Mouse (Mus musculus): Measurements from ENCODE around the gene Wfs1.
"Not testable (repeated sequence)": the region's sequence is repeated elsewhere in the genome, so short reads cannot be mapped to it uniquely, and the experiment has no call there.

Gene Wfs1

GRCm38 (mm10) chr5:36988781-36989624 is at the start of gene Wfs1:
TSS of gene Wfs1 (minus strand) at chr5:36989205.
- peak; percentile 98 for DNase-seq (ENCODE audit: low spot score)

GRCm38 (mm10) chr5:37036884-37037283 is 47.9 kb upstream of the Wfs1 start:
- DNase-seq (ENCODE audit: low spot score), result no peak

GRCm38 (mm10) chr5:37035896-37036295 is 46.9 kb upstream of the Wfs1 start:
- no peak for DNase-seq (ENCODE audit: low spot score)

GRCm38 (mm10) chr5:37035192-37035591 is 46.2 kb upstream of the Wfs1 start:
- DNase-seq (ENCODE audit: low spot score), result no peak

GRCm38 (mm10) chr5:37030753-37031152 is 41.7 kb upstream of the Wfs1 start:
- DNase-seq (ENCODE audit: low spot score), result no peak

DNA sequence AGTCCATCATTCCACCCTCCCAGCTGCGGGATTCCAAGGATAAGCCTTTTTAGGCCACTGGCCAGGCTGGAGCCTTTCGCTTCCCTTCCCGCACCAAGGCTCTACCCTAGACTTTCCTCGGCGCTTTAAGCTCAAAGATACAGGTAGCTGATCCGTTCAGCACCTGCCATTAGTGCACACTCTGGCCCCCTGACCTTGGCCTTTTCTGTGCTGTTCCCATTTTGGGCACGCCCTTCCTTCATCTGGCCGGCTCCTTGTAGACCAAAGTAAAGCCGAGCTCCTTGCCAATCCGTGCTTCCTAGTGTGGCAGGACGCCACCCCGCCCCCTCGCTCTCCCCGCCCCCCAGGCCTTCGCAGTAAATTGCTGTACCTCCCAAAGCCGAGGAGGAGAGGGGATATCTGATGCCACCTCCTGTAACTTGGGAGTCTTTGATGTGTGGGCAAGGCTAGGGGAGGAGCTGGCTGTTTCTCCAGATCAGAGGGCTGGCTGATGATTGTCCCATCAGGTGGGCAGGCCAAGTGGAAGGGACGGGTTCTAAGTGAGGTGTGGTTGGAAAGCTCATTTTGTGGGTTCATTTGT is 40.4 kb upstream of the Wfs1 start:
- DNase-seq (ENCODE audit: low spot score), result no peak

DNA sequence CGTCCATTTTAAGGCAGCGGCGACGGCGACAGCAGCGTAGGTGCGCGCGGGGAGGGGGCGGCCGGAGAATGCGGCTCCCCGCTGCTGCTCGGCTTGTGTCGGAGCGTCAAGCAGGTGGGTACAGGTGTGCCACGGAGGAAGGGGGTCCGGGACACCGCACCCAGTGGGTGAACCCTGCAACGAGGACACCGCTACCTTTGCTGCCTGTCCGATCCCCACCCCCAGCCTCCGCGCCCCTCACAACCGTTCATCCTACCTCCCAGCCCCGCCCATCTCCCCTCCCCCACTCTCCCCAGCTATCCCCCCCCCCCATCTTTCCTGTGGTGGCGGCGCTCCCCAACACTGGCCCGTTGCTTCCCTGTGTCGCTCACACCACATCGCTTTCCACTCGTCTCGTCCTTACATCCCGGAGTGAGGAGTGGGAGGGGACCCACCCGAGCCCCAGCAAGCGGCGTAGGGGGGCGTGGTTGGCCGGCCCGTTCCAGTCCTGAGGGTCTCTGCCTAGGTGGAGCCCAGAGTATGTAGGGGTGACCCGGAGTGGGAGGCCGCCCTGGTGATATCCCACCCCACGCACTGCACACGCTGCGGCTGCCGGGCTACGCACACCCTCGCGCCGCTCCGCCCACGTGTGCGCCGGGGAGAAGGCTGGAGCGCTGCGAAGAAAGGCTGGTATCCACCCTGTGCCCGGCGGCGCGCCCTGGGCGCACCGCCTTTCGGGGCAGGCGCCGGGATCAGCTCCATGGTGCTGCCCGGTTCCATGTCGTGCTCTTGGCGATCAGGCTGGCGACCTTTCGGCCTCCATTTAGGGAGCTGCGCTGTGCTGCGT is 39.7 kb upstream of the Wfs1 start:
- peak; percentile 45 for DNase-seq (ENCODE audit: low spot score)

GRCm38 (mm10) chr5:37028104-37028485 is 39.1 kb upstream of the Wfs1 start:
- DNase-seq (ENCODE audit: low spot score), result peak; percentile 87

DNA sequence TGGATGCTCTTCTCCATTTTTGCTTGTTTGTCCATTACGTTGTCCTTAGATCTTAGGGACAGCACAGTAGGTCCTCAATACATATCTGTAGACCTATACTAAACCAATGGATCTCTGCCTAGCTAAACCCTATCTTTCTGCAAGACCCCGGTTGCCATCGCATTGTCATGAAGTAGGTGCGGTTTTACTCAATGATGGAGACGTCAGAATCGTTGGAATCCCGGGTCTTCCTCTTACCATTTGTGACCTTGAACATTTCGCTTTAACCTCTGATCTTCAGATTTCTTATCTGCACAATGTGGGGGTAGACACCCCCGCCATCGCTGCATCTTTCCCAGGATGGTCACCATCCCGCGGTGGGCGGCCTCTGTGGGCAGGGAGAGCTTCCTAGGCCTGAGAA is 38.7 kb upstream of the Wfs1 start:
- DNase-seq (ENCODE audit: low spot score), result no peak

GRCm38 (mm10) chr5:37017222-37017621 is 28.2 kb upstream of the Wfs1 start:
- DNase-seq (ENCODE audit: low spot score), result no peak

DNA sequence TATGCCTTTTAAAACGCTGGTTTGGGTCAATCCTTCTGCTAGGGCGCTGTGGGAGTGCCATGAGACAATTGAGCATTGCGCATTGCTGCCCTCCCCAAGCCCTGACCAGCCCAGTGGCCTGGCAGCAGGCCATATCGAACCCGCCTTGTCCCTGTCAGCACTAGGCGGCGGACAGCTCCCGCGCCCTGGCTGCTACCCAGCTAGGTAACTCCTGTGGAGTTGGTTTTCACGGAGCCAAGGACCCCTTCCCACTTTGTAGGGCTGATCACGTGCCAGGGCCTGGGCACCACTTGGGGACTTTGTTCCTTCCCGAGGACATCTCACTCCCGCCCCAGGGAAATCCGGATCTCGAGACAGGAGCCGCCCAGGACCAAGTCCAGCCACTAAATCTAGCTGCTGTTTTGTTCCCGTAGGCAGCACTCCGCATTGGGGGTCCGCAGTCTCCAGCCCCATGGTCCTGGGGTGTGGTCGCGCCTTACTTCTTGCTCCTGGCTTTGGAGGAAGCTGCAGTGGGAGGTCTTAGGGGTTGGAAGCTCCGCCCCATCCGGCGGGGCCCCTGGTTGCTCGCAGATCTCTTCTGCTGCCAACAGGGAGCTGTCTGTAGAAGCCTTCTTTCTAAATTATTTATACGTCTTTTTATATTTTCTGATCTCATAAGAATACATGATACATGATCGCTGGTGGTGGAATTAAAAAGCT is 26.8 kb upstream of the Wfs1 start:
- DNase-seq (ENCODE audit: low spot score), result peak; percentile 58

GRCm38 (mm10) chr5:37010666-37011317 is 21.8 kb upstream of the Wfs1 start:
- no peak for DNase-seq (ENCODE audit: low spot score)

DNA sequence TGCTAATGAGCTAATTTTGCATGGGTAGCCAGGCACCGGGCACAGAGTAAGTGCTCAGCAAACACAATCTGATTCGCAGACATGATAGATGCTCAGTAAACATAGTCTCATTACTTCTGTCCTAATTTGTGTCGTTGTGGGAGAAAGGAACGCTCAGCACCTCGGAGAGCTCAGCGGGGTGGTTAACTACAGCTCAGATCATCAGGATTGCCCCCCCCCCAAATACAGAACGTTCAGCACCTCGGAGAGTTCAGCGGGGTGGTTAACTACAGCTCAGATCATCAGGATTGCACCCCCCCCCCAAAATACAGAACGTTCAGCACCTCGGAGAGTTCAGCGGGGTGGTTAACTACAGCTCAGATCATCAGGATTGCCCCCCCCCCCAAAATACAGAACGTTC is 20.8 kb upstream of the Wfs1 start:
- not testable (repeated sequence) for DNase-seq (ENCODE audit: low spot score)

GRCm38 (mm10) chr5:37002001-37002400 is 13.0 kb upstream of the Wfs1 start:
- peak; percentile 85 for DNase-seq (ENCODE audit: low spot score)

- no peak for DNase-seq (ENCODE audit: low spot score)
These were observed 12.0 kb upstream of the Wfs1 start for GRCm38 (mm10) chr5:37001002-37001401.

DNA sequence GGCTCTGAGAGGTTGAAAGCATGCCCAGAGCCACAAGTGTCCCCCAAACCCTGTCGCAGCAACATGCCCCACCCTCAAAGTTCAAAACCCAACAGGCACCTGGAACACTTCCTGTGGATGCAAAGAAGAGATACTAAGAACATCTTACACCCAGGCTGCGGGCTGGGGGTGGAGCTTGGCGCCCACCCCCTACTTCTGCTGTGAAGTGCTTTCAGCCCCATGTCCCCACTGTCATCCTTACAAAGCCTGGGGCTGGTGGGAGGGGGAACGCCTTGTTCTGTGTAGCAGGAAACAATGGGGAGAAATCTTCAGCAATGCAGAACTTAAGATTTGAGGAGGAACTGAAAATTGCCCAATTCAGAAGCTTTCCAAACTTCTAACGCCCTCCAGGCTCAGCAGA is 9.0 kb upstream of the Wfs1 start:
- no peak for DNase-seq (ENCODE audit: low spot score)

GRCm38 (mm10) chr5:36996410-36996809 is 7.4 kb upstream of the Wfs1 start:
- DNase-seq (ENCODE audit: low spot score), result no peak

DNA sequence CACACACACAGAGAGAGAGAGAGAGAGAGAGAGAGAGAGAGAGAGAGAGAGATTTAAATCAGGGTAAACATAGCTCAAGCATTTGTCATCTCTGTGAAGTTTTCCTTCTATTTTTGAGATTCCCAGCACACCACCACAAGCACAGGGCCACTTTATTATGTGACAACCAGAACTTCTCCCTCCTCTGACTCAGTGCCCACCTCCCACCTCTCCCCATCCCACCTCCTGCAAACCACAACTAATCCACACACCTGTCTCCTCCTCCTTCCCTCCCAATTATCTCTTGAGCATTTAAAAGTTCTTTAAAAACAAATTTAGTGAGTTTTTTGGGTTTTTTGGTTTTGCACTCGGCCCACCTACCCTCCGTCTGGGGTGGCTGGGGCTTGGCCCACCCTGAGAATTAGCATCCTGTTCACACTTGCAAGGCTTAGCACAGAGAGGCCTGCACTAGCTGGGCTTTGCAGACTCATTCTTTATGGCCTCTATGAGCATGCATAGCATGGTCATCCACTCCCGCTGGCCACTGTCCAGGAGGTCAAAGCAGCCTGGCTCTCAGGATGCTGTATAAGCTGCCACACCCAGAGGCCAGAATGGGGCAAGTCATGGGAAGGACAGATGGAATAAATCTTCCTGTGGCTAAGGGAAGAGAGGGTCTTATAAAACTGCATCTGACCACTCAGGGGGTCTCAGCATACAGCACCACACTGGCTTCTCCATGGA is 1.8 kb upstream of the Wfs1 start:
- DNase-seq (ENCODE audit: low spot score), result no peak

DNA sequence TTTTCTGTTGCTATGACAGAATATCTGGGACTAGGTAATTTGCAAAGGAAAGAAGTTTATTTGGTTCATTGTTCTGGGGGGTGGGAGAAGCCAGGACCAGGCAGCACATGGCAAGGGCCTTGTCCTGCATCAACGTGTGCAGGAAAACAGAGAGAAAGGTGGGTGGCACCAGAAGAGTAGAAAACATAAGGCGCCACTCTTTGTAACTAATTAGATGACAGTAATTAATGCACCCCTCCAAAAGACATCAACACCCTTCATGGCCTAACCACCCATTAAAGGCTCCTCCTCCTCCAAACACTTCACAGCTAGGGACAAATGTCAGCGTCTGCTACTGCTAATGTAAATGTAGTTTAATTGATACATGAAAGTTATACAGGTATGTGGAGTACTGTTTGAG is 1.2 kb upstream of the Wfs1 start:
- DNase-seq (ENCODE audit: low spot score), result no peak

DNA sequence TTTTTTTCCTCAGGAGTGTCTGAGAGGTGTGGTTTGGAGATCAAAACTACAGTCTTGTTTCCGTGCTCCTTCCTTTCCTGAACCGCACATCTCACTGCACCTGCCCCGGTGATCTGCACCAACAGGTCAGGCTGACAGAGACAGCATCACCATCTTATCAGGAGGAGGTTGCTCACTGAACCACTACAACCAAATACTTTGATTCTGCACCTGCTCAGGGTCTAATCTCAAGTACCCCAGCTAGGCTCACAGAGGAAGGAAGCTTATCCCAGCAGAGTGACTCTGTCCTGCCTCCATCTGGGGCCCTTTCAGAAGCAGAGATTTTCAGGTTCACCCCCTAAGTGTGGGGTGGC is 596 bp upstream of the Wfs1 start:
- DNase-seq (ENCODE audit: low spot score), result no peak

- no peak for DNase-seq (ENCODE audit: low spot score)
These were observed 753 bp downstream of the Wfs1 start for GRCm38 (mm10) chr5:36988124-36988780.

All from retina, embryonic 14.5 days (tissue).